Mouse (Mus musculus) naive thymus-derived CD4-positive, alpha-beta T cell, adult 2 months (primary cell): ENCODE measurements around the gene Met.

Experiments used
- DNase-seq: peaks from one replicate; pipeline ENCODE4 v3.0.0-alpha.2; 2011; ENCODE audit warnings: low read depth

Met gene

DNA sequence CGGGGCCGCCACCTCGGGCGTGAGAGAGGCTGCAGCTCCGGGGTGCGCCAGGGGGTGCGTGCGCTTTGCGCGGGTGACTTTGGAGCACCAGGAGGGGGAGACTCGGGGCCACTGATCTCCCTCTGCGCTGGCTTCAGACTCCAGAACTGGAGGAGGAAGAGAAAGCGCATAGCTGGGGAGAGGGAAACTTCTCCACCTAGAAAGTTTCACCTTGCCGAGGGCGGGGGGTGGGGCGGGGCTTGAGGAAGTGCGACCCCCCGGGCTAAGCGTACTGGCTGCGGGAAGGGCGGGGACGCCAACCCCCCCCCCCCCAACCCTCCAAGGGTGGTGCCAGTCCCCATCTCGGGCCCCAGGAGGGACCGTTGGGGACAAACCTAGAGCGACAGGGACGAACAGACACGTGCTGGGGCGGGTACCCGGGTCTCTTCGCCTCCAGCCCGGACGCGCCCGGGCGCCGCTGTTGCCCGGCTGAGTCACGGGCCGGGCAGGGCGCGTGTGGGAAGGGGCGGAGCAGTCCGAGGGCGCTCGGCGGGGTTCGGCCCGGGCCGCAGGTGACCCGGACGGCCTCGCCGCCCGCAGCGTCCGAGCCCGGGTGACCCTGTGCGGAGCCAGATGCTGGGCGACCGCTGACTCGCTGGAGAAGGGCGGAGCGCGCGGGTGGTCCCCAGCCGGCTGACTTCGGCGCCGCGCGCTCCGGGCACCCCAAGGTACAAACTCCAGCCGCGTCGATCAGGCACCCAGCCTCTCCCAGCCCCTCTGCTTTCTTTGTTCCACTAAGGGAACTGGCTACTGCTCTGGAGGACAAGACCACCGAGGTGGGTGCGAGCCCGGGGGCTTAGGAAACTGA, at the start of gene Met:
Met (plus strand) TSS at position 367 of the 847 bp plus-strand sequence.
- no peak for DNase-seq

DNA sequence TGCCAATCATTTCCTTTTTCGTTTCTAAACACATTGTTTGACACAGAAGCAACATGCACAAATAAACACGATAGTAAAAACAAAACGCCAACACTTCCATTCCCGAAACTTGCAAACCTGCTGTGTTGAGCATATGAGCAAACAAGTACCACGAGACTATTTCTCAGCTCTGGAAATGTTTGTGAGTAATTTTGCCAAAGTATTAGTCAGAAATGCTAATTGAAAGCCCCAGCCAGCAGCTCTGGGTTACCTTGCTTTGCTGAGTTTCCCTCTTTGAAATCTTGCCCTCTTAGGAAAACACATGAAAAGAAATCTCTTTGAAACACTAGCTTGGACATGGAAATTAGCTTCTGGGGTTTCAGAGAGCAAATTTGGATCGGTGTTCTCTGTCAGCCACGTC, 45.4 kb upstream of the Met start:
- DNase-seq = no peak

DNA sequence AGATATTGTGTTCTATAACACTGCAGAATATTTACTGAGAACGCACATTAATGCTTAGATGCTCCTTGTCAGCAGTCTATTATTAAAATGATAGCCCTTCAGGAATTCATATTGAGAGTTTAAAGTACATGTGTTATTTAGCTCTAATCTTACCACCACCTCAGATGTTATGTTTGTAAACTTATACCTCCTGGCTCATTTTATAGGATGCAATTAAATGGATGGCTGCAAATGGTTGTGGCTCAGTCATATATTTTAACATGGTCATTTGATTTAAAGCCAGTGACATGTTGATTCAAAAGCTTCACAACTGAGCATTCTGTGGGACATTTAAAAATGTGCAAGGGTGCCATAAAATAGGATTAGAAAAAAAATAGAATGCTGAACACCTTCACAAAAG, 41.2 kb upstream of the Met start:
- DNase-seq = no peak

DNA sequence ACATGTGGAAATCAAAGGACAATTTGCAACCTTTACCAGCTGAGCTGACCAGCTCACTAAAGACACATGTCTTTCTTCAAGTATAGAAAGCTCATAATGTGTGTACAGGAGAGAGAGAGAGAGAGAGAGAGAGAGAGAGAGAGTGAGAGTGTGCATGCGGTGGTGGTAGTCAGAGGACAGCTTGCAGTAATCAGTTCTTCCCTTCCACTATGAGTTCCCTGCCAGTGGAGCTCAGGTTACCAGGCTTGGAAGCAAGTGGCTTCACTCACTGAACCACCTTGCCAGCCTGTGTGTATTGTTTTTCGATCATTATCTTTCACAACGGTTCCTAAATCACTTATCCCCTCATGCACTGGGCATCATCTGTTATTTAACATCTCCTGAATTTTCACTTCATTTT, 34.6 kb upstream of the Met start:
- no peak for DNase-seq

DNA sequence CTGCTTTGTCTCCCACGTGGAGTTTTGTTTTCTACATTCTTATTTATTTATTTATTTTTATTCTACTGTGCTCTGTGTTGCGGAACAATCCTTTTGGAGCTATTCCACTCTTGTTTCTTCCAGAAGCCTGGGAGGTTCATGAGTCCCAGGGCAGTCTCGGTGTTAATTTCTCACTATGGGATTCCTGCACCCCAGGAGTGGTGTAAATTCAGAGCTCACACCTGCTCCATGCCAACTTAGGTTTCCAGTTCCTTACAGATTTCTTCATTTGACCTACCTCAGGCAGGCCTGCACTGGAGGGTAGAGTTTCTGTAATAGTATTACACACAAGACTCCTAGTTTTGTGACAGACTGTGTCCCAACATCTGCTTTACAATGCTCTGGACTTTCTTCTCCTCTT, 34.0 kb upstream of the Met start:
- no peak for DNase-seq

DNA sequence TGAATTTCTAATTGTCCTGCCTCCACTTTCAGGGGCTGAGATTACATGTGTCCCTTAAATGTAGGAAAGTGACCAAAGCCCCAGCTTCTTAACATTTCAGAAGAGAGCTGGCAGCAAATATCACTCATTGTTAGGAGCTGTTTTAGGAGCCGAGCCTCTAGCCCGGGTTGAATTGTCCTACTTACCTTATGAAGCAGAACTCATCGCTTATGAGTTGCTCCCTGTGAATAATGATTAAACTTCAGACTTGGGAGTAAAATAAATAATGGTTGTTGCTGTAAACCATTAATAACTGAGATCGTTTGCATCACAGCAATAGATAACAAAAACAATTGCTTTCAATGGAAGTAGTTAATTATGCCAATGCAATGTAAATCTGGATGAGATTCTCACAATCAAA, 20.3 kb upstream of the Met start:
- DNase-seq = no peak

DNA sequence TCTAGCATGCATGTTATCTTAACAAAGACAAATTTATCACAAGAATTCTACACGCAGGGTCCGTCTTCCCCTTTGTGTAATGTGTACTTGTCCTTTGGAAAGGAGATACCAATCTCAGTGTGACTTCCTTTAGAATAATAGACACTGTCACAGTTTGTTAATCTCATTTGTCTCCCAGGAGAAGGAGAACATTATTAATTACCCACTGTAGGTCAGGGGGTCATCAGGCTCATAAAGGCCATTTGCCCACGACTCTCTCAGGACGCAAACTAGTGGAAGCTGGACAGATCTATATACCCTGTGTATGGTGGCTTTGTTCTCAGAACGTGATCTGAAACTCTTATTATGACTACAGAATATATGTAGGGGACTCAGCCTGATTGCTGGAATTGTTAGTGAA, 12.3 kb upstream of the Met start:
- no peak for DNase-seq

DNA sequence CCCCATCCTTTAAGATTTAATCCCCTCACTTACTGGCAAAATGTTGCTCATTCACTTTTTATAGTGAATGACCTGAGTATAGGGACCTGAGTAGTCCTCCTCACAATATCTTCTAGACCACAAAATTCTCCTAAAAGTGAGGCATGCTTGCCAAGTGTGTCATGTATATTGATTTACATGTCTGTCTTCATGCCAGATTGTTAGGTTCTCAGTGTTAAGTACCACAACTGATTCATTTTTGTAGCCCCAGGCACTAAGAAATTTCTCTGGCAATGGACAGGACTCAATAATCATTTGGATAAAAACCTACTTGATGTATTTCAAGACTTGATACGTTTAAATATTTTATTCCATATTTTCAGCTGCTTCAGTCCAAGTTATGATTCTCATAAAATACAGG, 8.5 kb upstream of the Met start:
- no peak for DNase-seq

DNA sequence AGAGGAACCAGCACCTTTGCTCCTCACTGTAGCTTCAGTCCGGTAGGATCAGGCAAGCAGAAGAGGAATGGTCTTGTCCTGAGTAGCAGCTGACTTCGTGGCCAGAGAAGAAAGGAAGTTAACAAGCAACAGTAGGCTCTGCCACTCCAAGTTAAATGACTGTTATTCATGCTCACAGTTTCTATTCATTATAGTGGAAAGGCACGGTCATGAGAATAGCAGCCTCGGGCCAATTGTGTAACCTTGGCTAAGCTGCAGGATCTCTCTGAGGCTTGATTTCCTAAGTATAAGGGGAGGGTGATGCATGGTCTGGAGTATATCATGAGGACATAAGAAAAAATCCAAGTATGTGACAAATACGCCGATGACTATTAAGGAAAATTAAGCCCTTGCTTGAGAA, 4.0 kb upstream of the Met start:
- DNase-seq = no peak

DNA sequence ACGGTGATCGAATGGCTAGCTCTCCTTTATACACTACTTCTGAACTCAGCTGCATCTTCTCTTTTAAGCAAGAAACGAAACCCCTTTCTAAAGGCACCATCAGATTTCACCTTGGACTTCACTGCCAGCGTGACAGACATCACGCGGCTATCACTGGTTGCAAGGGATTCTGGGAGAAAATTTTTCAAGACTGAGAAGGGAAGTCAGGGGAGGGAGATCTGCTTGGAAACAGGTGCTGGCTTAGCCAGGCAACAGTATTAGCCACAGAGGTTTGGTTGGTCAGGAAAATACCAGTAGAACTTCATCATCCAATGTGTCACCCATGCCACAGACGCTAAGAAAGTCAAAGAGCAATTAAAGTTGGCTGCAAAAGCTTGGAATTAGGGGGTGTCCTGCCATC, 2.2 kb upstream of the Met start:
- DNase-seq = no peak

DNA sequence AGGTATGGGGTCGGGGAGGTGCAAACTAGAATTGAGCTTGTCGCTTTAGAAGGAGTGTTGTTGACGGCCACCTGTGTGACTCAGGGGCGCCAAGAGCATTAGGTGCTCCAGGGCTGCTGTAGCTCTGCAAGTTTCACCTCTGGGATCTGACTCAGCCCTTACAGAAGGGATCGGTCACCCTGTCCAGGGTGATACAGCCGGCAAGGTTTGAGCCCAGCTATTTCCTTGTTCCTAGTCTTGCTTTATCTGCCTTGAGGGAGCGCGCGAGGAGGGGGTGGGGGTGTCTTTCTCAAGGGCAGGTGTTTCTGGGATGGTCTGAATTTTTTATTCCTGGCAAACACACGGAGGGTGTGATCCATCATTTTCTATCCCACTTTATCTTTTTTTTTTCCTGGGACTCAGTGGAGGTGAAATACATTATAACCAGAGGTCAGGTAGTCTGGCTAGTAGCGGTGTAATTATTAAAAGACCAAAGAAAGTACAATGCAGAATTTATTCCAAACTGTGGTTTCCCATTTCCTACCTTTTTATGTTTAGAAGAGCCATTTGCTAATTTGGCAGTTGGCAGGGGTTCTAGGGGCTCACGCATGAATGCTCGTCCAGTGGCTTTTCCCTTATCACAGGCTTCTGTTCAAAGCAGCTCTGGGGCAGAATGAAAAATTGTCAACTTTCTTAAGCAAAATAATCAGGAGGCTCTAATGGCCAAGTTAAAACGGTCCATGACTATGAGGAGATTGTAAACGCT, 853 bp downstream of the Met start:
- DNase-seq = no peak

DNA sequence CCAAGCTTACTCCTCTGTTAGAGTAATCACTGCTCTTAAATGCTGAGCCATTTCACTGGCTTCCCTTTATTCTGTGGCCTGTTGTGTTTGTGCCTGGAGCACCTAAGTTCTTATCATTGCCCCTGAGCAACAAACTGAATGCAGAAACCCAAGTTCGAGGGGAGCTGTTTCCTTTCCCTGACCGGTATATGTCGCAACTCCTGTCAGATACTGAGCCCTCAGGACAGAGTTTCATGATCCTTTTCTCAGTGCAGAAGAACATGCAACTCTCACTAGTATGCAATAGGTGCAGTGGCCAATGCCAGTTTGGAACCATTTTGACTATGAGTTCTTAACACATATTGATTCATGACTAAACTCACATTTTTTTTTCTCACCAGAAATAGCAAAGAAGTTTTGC, 2.9 kb downstream of the Met start:
- DNase-seq = no peak

DNA sequence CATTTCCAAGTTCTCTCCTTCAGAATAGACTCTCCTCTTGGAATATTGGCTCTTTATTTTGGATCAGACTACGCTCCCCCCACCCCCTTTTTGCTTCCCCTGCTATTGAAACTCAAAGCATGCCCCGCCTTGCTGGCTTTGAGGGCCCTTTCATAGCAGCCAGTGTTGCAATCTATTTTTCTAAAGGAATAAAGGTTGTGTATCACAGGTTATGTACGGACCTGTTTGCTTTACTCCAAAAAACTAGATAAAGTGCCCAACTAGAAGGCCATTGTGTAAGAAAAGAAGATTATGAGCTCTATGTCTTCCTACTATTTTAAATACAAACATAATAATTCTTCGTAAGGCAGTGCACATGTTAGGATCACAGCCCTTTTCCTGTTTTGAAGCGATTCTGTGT, 5.4 kb downstream of the Met start:
- no peak for DNase-seq

DNA sequence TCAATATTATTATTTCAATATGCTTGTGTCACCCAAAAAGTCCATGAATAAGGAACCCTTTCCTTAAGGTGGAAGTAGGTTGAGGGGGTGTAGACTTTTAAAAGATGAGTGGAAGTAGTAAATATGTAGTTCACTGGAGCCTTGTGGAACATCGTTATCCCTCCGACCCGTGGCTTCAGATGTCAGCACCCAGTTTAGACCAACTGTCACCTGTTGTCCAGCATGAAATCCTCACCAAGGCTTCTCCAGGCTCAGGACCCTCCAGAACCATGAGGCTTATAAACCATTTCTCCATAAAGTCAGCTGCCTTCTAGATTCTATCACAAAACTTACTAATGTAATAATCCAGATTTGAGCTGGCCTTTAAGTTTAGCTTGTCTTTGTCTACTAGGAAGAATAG, 9.5 kb downstream of the Met start:
- DNase-seq = no peak

DNA sequence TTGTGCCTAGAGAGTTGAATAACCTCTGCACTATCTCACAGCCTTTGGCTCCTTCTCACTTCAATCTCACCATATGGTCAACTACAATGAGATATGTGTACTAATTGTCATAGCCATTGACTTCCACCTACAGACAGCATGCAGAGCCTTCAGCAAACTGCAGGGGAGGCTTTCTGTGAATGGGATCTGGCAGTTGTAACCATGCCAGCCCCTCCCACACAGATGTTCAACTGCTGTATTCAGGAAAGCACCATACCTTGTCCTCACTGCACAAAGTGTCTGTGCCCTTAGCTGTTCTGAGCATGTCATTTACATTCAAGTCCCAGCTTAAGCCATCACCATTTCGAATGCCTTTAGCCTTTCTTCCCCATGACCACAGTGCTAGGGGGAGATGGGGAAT, 14.2 kb downstream of the Met start:
- DNase-seq = no peak

DNA sequence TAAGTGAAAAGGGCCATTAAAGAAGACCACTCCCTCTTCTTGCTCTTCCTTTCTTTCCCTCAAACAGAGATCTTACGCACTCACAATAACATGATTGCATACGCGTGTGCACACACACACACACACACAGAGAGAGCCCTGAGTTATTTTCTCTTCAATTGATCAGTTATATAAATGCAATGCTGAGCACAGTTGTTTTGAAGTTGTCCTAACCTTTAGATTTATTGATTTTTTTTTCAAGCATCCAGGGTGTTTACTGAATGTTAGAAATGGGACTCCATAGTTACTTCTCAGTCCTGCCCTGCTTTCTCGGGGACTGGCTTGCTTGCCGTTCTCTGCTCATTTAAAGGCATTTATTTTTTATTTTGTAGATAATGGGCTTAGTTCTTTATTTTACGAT, 14.7 kb downstream of the Met start:
- no peak for DNase-seq

DNA sequence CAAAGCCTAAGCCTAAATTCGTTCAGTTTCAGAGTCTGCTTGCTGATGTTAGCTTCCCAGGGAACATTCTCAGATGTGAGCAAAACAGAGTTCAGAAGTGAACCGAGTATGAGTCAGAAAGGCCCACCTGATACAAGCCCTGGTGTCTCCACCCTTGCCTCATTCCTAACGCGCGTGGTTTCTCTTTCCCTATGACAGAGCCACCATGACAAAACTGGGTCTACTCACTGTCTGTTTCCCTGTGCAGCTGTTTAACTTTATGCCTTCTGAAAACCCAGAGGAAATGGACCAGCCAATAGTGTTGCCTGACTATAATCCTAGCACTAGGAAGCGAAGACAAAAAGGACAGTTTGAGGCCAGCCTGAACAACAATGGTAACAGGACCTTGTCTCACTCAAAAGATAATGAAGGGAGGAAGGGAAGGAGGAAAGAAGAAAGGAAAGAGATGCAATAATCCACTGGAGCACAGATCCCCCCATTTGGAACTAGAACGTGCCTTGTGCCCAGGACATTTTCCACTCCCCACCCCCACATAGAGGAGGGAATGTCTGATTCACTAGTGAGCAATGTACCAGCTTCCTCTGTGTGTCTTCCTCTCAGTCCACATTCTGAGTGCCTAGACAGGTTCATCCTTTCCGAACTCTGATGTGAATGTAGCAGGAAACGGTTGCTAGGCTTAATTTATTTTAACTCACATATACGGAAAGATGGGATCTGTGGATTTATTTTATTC, 15.4 kb downstream of the Met start:
- DNase-seq = no peak

DNA sequence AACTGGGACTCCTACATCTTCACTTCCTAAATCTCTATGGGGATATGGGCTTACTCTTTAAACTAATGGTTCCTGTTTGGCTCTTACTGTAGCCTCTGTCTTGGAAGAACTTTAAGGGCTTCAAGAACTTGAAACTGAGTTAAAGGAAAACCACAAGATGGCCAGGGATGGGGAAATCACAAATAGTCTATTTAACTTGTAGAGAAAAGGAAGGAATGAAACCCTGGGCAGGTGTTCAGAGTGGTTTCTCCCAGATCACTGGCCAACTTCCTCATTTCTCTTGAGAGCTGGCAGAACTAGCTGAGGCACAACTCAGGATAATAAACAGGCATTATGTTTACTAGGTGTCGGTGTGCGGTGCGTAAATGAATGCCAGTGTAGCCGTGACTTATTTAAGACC, 17.5 kb downstream of the Met start:
- no peak for DNase-seq

DNA sequence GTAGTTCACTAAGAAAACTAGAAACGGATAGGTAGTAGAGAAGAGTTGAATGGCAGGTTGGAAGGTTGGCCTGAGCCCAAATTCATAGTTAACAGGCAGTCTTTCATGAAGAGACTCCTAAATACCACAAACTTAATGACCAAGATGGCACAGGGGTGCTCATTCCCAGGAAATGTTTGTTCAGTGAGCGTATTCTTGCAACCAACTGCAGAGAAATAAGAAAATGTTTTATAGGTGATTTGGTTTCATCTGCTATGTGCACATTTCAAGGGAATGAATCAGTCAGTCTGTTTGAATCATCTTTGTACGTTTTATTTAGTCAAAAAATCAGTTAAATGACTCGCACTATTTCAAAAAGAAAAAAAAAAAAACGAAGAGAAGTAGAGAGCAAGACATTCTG, 21.6 kb downstream of the Met start:
- no peak for DNase-seq

DNA sequence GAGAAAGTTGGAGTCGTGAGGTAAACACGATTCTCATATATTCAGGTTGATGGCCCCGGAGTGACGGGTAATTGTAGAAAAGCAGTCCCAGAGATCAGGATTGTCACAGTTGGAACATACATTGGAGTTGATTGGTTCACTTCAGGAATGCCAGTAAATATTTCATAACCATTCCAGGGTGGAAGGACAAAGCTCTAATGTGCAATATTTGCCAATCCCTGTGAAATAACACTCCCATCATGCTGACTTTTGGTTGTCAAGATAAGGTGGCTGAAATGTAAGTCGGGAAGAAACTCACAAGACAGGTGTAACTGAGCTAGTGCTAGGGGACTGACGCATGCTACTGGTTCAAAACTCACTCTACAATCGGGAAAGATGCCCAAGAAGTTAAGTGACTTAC, 22.2 kb downstream of the Met start:
- DNase-seq = no peak

DNA sequence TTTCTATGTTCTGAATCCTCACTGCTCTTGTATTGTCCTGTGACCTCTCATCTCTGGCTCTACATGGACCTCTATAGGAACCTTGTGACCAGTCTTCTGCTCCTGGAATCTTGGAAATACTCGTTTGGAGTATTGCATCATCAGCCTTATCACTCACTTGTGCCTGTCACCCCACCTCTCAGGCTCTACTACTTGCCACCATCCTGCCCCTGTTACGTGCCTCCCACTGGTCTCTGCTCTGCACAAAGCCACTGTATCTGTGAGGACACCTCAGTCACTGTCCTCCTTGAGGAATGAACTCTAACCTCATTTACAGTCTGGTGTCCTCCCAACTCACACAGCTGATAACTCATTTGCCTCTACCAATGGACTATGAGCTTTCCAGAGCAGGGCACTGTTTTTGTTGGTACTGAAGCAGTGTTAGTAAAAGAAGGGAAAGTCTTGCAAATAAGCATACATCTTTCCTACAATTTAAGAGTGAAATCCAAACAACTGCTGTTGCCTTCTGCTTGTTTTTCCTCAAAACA, 24.8 kb downstream of the Met start:
- no peak for DNase-seq

DNA sequence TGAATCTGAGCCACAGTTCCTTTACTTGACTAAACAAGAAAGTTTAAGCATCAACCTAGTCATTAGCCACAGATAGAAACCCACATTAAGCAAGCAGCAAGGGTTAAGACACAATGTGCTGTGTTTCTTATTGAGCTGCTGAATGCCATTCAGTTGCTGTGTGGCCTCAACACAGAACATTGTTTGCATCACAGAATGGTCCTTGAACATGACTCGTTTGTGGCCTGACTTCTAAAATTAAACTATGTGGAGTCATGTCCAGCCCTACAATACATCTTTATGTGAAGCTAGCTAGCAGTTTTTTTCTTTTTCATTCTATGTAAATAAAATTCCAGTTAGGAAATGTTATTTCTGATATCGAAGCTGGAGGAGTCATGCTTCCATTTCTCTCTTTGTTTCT, 27.2 kb downstream of the Met start:
- DNase-seq = no peak

DNA sequence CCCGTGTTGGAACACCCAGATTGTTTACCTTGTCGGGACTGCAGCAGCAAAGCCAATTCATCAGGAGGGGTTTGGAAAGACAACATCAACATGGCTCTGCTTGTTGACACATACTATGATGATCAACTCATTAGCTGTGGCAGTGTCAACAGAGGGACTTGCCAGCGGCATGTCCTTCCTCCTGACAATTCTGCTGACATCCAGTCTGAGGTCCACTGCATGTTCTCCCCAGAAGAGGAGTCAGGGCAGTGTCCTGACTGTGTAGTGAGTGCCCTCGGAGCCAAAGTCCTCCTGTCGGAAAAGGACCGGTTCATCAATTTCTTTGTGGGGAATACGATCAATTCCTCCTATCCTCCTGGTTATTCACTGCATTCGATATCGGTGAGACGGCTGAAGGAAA, 27.9 kb downstream of the Met start:
- no peak for DNase-seq
